34 mouse cellular contexts compared by ENCODE assay signal in genomic region chrX:130205243-130205642, GRCm38 (mm10).
A peak's percentile ranks its signal among the peaks of the same experiment; 100 is the strongest.
DNase-seq lines count a peak whose midpoint lies in the region; ATAC-seq and TF ChIP-seq lines count a peak whose summit lies in the region.
"Had no signal": no experiment of that assay in that cellular context is flagged by ENCODE, and none has a peak within 500 bp of the region (broad histone marks: within the 10 kb centered on the region; RNA-seq: fewer than 3 reads in every experiment).

No protein-coding gene starts in this region.

- no peaks in the 10 kb centered on the region for H3K4me1 ChIP-seq in forebrain, embryonic 14.5 days (ENCODE audit: control insufficient read depth, insufficient read depth, low read length)
- no peaks in the 10 kb centered on the region for H3K4me1 ChIP-seq in forebrain, embryonic 12.5 days
- no peaks in the 10 kb centered on the region for H3K4me1 ChIP-seq in G1E (ENCODE audit: insufficient read depth, low read depth, low read length)
- no peaks in the 10 kb centered on the region for H3K4me1 ChIP-seq in liver, postnatal 0 days (ENCODE audit: insufficient read depth)
- H3K4me1 ChIP-seq in heart, embryonic 12.5 days (replicated peaks) = no peaks in the 10 kb centered on the region
- H3K4me1 ChIP-seq: forebrain, embryonic 15.5 days; heart, embryonic 10.5 days; hindbrain, embryonic 12.5 days; intestine, embryonic 15.5 days; limb, embryonic 10.5 days; limb, embryonic 15.5 days; liver, embryonic 13.5 days; midbrain, embryonic 12.5 days; neural tube, embryonic 12.5 days had no signal

- no peak overlapping the region for H3K9ac ChIP-seq in forebrain, embryonic 14.5 days (ENCODE audit: low read length)
- H3K9ac ChIP-seq in forebrain, embryonic 12.5 days = no peak overlapping the region
- no peak overlapping the region for H3K9ac ChIP-seq in liver, postnatal 0 days (replicated peaks)
- no peak overlapping the region for H3K9ac ChIP-seq in heart, embryonic 12.5 days
- H3K9ac ChIP-seq: forebrain, embryonic 15.5 days; hindbrain, embryonic 12.5 days; intestine, embryonic 15.5 days; limb, embryonic 15.5 days; liver, embryonic 13.5 days; midbrain, embryonic 12.5 days; neural tube, embryonic 12.5 days had no signal

- no peaks in the 10 kb centered on the region for H3K9me3 ChIP-seq in forebrain, embryonic 14.5 days (replicated peaks; ENCODE audit: control insufficient read depth, low read length)
- no peaks in the 10 kb centered on the region for H3K9me3 ChIP-seq in forebrain, embryonic 12.5 days
- no peaks in the 10 kb centered on the region for H3K9me3 ChIP-seq in G1E (replicated peaks)
- H3K9me3 ChIP-seq in liver, postnatal 0 days (ENCODE audit: low read length) = no peaks in the 10 kb centered on the region
- H3K9me3 ChIP-seq in heart, embryonic 12.5 days (replicated peaks) = no peaks in the 10 kb centered on the region
- H3K9me3 ChIP-seq: forebrain, embryonic 15.5 days; heart, embryonic 10.5 days; hindbrain, embryonic 12.5 days; intestine, embryonic 15.5 days; limb, embryonic 10.5 days; limb, embryonic 15.5 days; liver, embryonic 13.5 days; midbrain, embryonic 12.5 days; neural tube, embryonic 12.5 days had no signal

- H3K36me3 ChIP-seq in forebrain, embryonic 14.5 days (ENCODE audit: control insufficient read depth, insufficient read depth, low read length) = no peaks in the 10 kb centered on the region
- H3K36me3 ChIP-seq in forebrain, embryonic 12.5 days (replicated peaks) = no peaks in the 10 kb centered on the region
- no peaks in the 10 kb centered on the region for H3K36me3 ChIP-seq in G1E (replicated peaks)
- H3K36me3 ChIP-seq in liver, postnatal 0 days (replicated peaks; ENCODE audit: insufficient read depth, low read length) = no peaks in the 10 kb centered on the region
- H3K36me3 ChIP-seq in heart, embryonic 12.5 days = no peaks in the 10 kb centered on the region
- H3K36me3 ChIP-seq: forebrain, embryonic 15.5 days; heart, embryonic 10.5 days; hindbrain, embryonic 12.5 days; intestine, embryonic 15.5 days; limb, embryonic 10.5 days; limb, embryonic 15.5 days; liver, embryonic 13.5 days; midbrain, embryonic 12.5 days; neural tube, embryonic 12.5 days had no signal

- 67% methylated on average over 2 of the region's 2 CpGs for WGBS in forebrain, embryonic 14.5 days
- WGBS in forebrain, embryonic 12.5 days = 76% methylated on average over 2 of the region's 2 CpGs
- 50% methylated on average over 2 of the region's 2 CpGs for WGBS in liver, postnatal 0 days (ENCODE audit: insufficient replicate concordance)
- 50% methylated on average over 2 of the region's 2 CpGs for WGBS in heart, embryonic 12.5 days

- H3K27ac ChIP-seq in forebrain, embryonic 14.5 days (ENCODE audit: low read depth, low read length) = no peak overlapping the region
- H3K27ac ChIP-seq in forebrain, embryonic 12.5 days = no peak overlapping the region
- no peak overlapping the region for H3K27ac ChIP-seq in liver, postnatal 0 days (ENCODE audit: low read depth)
- no peak overlapping the region for H3K27ac ChIP-seq in heart, embryonic 12.5 days (ENCODE audit: poor library complexity, severe bottlenecking)
- H3K27ac ChIP-seq: forebrain, embryonic 15.5 days; heart, embryonic 10.5 days; hindbrain, embryonic 12.5 days; hindbrain, postnatal 0 days; intestine, embryonic 15.5 days; kidney, postnatal 0 days; limb, embryonic 10.5 days; limb, embryonic 15.5 days; liver, embryonic 13.5 days; midbrain, embryonic 12.5 days; neural tube, embryonic 12.5 days; stomach, postnatal 0 days had no signal

- DNase-seq in forebrain, embryonic 14.5 days (ENCODE audit: low spot score) = peak; percentile 39
- DNase-seq in G1E (ENCODE audit: low spot score) = peak; percentile 0
- DNase-seq in adipocyte (ENCODE audit: low spot score) = peak; percentile 5
- no peak for DNase-seq in liver, postnatal 0 days
- no peak for DNase-seq in cerebellum, adult 18-20 months
- DNase-seq: adrenal gland, adult 2 months; adrenal gland, postnatal 36 days; B cell, adult 2 months; gastrocnemius, postnatal 10 days; heart, postnatal 36 days; kidney, adult 8-10 months; kidney, postnatal 4 days; layer of hippocampus, adult 9-11 months; liver, embryonic 13.5 days; lung, adult 2 months; lung, postnatal 14 days; right cerebral cortex, adult 18-20 months; right cerebral cortex, postnatal 4 days; thymus, adult 18-20 months; thymus, postnatal 36 days had no signal

- no peak for TF ChIP-seq EP300 in liver, postnatal 0 days (IDR thresholded peaks at IDR 0.05; ENCODE audit: low read depth)

- H3K4me2 ChIP-seq in forebrain, embryonic 14.5 days (ENCODE audit: low read length) = no peak overlapping the region
- H3K4me2 ChIP-seq in forebrain, embryonic 12.5 days = no peak overlapping the region
- no peak overlapping the region for H3K4me2 ChIP-seq in liver, postnatal 0 days (ENCODE audit: low read depth, low read length)
- no peak overlapping the region for H3K4me2 ChIP-seq in heart, embryonic 12.5 days
- H3K4me2 ChIP-seq: forebrain, embryonic 15.5 days; hindbrain, embryonic 12.5 days; intestine, embryonic 15.5 days; limb, embryonic 15.5 days; liver, embryonic 13.5 days; midbrain, embryonic 12.5 days; neural tube, embryonic 12.5 days had no signal

- H3K4me3 ChIP-seq in forebrain, embryonic 14.5 days (ENCODE audit: low read depth, low read length) = no peak overlapping the region
- H3K4me3 ChIP-seq in forebrain, embryonic 12.5 days (replicated peaks) = no peak overlapping the region
- H3K4me3 ChIP-seq in G1E (ENCODE audit: low read depth, low read length) = no peak overlapping the region
- no peak overlapping the region for H3K4me3 ChIP-seq in liver, postnatal 0 days (ENCODE audit: low read depth, low read length)
- no peak overlapping the region for H3K4me3 ChIP-seq in heart, embryonic 12.5 days
- H3K4me3 ChIP-seq: forebrain, embryonic 15.5 days; heart, embryonic 10.5 days; hindbrain, embryonic 12.5 days; intestine, embryonic 15.5 days; limb, embryonic 10.5 days; limb, embryonic 15.5 days; liver, embryonic 13.5 days; midbrain, embryonic 12.5 days; myocyte; neural tube, embryonic 12.5 days had no signal

- no peak for TF ChIP-seq CTCF in G1E (IDR thresholded peaks at IDR 0.05; ENCODE audit: low read depth, low read length)
- no peak for TF ChIP-seq CTCF in liver, postnatal 0 days (IDR thresholded peaks at IDR 0.05; ENCODE audit: low read depth)

- ATAC-seq in forebrain, embryonic 14.5 days = no peak
- no peak for ATAC-seq in forebrain, embryonic 12.5 days (ENCODE audit: low FRiP score)
- peak; percentile 86 for ATAC-seq in G1E (ENCODE audit: extremely low read depth, insufficient number of reproducible peaks, low FRiP score, poor library complexity, severe bottlenecking)
- no peak for ATAC-seq in liver, postnatal 0 days
- ATAC-seq in heart, embryonic 12.5 days (ENCODE audit: insufficient number of reproducible peaks, low FRiP score) = no peak
- ATAC-seq: forebrain, embryonic 15.5 days; hindbrain, postnatal 0 days; intestine, embryonic 15.5 days had no signal

- no peaks in the 10 kb centered on the region for H3K27me3 ChIP-seq in forebrain, embryonic 14.5 days (replicated peaks; ENCODE audit: control insufficient read depth, insufficient read depth, low read length)
- H3K27me3 ChIP-seq in forebrain, embryonic 12.5 days = no peaks in the 10 kb centered on the region
- no peaks in the 10 kb centered on the region for H3K27me3 ChIP-seq in G1E (ENCODE audit: insufficient read depth, low read length)
- no peaks in the 10 kb centered on the region for H3K27me3 ChIP-seq in liver, postnatal 0 days (ENCODE audit: insufficient read depth, low read length)
- no peaks in the 10 kb centered on the region for H3K27me3 ChIP-seq in heart, embryonic 12.5 days (replicated peaks)
- H3K27me3 ChIP-seq: forebrain, embryonic 15.5 days; hindbrain, embryonic 12.5 days; intestine, embryonic 15.5 days; limb, embryonic 15.5 days; liver, embryonic 13.5 days; midbrain, embryonic 12.5 days; neural tube, embryonic 12.5 days had no signal

Comparison
In these comparisons a context has a peak if more than half of its experiments do, and no peak if none do; other contexts are left out.
1. DNase-seq: peak in forebrain, embryonic 14.5 days (single experiment), G1E (single experiment) and adipocyte (single experiment); none in liver, postnatal 0 days (single experiment) and cerebellum, adult 18-20 months (0 of 2).